Mouse (Mus musculus): ENCODE data around the gene Hcar1.
A peak's percentile ranks its signal among the peaks of the same experiment; 100 is the strongest.

Gene Hcar1

DNA sequence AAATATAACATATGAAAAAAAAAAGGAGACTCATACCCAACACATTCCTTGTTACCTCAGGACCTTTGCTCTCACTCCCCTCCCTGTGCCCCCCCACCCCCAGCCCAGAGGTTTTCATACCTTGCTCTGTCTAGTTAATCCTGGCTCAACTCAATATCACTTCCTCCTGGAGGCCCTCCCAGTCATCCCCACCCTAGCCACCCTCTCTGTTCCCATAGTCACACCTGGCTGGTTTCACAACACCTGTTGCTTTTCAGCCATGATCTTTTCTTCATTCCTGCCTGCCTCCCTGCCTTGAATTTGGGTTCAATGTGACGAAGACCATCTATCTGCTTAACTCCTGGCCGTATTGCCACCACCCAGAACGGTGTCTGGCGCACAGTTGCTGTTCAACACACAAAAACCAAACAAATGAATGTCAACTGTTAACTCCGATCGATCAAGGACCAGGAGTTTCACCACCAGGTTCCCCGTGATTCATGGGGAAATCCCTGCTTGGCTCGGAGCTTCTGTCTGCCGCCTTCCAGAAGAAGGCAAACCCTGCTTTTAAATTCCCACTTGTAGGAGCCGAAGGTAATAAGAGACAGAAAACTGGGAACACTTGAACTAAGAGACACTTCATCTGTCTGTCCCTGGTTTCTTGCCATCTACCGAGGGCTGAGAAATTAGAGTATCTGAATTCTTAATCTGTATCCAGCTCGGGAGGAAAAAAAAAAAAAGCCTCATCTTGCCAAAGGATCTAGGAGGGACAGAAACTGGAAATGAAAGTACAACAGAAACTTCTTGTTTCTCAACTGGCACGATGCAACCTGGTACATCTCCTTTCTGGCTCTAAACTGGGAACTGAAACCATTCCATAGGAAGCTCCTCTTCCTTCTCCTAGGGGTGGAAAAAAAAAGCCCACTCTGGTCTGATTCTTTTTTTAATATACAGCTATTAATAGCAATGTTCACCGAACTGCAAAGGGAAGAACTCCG is 17.2 kb downstream of the Hcar1 start:
- DNase-seq, result no peak

DNA sequence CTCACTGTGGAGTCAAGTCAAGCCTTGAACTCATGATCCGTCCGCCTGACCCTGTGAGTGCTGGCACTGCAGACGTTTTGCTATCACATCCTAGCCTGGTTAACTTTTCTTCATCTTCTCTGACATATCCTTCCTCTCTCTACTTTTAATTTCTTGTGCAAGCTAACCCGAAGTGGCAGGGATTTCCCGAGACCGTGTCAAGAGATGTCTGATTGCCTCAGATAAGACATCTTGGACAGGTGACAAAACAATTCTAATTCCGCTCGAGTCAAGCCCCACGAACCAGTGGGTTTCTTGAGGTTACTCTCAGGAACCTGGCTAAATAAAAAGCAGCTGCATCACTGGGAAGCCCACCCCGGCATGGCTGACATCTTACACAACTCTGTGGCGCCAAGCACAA is 21.0 kb downstream of the Hcar1 start:
- DNase-seq, result no peak

DNA sequence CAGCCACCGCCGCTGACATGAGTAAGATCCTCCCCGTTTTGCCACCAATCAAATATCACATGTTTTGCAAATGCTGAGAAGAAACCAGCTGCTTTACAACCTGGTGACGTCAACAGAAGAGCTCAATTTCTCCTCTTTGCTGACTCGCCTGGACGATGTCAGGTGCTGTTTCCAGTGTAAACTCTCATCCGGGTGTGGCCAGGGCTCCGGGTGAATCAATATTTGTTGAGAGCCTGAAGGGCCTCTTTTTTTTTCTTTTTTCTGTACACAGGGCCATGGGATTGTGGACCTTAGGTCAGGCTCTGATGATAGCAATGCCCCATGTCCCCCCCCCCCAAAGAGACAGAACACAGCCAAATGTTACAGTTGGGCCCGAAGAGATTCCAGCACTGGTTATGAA is 25.3 kb downstream of the Hcar1 start:
- no peak for DNase-seq

DNA sequence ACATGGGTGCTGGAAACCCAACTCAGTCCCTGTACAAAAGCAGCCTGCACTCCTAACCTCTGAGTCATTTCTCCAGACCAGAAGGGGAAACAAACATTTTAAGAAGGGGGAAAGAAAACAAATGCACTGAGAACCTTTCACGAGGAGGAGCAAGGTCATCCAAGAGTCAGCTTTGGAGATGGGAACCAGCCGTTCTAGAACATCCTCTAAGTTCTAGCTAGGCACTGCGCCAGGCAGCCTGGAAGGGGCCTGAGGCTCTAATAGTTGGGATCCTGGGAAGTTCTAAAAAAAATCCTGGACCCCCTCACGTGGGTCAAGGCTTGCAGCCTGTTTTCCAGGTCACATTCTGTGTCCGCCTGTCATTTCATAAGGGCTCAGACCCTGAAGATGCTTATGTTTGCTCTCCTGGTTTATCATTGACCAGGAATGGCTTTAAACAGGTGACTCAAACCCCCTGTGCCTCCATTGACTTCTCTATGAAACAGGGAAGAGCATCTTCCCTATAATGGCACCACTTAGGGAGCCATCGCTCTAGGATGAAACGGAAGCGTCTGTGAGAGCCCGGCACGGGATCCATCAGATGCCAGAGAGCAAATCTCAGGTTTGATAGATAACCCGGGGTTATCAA is 25.8 kb downstream of the Hcar1 start:
- DNase-seq, result peak; percentile 32

DNA sequence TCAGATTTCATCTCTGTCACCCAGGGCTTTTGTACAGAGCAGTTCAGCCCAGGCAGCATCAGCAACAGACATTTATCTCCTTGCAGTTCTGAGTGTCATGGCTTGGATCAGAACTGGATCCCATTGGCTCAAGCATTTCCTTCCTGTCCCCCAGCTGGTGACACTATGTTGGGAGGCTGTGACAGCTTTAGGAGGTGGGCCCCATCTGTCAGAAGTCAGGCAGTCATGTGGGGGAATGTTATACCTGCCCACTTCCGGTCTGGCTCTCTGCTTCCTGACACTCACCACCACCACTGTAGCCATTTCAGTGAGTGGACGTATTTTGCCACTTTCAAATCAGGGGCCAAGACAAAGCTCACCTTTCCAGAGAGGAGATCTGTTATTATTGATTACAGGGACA is 28.4 kb downstream of the Hcar1 start:
- DNase-seq, result peak; percentile 47

DNA sequence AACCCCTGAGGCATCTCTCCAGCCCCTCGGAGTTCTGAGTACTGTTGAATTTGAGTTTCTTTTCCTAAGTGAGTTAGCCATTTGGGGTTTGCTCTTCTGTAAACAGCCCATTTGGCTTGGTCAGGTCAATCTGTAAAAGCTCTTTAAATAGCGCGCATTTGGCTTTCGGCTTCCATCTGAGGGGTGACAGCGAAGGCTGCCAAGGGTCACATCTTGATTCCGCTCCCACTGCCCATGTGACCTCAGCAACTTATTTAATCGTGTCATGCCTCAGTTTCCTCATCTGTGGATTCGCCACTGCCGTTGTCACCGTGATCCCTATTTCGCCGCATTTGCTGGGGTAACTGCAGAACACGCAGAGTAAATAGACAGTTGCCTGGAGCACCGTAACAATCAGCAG is 35.5 kb downstream of the Hcar1 start:
- peak; percentile 37 for DNase-seq

DNA sequence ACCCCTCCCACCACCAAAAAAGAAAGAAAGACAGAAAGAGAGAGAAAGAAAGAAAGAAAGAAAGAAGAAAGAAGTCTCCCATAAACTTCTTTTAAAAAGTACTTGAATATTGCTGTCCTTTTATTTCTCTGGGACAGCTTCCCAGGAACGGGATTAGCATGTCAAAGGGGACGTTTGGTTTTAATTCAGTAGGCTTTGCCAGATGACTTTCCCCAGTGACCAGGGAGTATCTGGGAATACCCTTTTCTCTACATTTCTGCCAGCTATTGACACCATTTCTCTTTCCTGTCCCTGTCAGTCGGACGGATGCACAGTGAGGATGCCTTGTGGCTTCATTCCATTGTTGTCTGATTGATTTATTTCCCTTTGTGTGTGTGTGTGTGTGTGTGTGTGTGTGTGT is 36.0 kb downstream of the Hcar1 start:
- no peak for DNase-seq

DNA sequence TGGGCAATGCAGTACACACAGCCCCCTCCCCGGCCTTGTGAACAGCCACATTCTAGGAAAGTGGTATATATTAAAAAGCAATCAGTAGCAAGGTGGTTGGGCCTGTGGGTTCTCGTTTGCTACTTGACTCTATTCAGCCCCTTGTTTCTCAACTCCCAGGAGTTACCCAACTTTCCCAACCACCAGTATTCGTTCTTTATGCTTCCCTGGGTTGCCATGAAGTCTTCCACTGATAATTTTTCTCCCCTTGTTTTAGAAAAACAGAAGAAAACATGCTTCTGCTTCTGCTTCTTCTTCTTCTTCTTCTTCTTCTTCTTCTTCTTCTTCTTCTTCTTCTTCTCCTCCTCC is 36.9 kb downstream of the Hcar1 start:
- DNase-seq, result no peak

DNA sequence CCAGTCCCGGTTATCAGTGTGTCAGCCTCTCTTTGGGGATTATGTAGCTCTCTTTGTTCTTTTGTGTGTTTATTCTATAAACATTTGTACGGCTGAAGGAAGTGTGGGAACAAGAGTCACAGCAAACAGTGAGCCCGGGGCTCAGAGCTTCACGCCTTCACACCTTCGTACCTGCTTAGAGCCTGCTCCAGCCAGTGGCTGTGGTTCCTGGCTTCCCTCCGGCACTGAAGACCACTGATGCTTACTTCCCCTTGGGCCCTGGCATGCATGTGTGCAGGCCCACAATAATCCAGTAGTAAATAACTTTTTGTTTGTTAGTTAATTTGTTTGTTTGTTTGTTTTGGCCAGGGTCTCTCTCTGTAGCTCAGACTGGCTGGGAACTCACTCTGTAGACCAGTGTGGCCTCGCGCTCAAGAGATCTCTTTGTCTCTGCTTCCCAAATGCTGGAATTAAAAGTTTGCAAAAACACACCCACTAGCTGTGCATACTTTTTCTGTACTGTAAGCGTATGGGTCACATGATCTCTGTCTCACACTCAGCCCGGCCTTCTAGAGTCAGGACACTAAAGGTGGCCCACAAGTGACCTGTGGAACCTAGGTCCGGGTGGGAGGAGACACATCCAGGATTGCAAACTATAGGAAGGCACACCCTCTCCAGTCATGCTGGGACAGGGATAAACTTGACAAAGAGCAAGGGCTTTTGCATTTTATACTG is 37.4 kb downstream of the Hcar1 start:
- DNase-seq, result no peak

DNA sequence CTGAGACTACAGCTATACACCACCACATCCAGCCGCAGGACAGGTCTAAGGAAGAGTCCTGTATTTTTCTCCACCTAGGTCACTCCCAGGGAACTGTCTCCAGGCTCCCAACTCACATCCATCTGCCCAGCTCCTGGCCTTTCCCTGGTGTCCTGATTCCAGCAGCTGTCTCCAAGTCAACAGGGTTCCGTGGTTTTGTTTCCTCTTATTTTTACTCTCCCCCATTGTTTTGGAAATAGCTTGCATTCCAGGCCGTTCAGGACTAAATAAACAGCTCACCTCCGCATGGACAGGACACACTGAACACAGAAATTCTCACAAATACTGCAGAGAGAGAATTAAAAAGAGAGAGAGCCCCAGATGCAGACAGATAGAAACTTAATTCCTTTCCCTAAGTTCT is 42.4 kb downstream of the Hcar1 start:
- no peak for DNase-seq

DNA sequence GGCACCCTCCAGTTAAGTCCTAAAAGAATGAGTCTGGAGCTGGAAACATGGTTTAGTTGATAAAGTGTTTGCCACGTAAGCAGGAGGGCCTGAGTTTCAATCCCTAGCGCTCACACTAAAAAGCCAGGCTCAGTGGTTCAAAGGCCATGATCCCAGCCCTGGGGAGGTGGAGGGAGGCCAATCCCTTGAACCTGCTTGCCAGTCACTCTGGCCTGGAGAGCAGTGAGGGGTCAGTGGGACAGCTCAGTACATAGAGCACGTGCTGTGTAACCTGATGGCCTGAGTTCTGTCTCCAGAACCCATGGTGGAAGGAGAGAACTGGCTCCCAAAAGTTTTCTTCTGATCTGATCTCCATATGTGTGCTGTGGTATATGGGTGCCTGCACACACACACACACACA is 45.0 kb downstream of the Hcar1 start:
- DNase-seq, result peak; percentile 52

DNA sequence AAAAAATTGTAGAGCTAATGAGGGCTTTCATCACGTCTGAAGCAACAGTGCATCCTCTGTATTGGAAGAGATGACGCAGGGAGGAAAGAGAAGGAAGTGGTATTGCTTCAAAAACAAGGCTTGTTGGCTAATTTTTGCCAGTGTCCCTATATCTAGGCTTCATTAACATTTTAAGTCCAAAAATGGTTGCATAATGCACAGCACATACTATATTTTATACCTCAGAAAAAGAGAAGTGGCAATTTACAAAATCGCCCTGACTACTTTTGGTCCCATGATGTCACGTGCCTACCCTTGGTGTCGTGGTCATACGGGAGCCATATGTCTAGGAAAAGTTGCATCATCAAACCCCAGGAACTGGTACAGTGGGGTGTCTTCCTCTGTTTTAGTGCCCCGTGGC is 47.5 kb downstream of the Hcar1 start:
- DNase-seq, result no peak

DNA sequence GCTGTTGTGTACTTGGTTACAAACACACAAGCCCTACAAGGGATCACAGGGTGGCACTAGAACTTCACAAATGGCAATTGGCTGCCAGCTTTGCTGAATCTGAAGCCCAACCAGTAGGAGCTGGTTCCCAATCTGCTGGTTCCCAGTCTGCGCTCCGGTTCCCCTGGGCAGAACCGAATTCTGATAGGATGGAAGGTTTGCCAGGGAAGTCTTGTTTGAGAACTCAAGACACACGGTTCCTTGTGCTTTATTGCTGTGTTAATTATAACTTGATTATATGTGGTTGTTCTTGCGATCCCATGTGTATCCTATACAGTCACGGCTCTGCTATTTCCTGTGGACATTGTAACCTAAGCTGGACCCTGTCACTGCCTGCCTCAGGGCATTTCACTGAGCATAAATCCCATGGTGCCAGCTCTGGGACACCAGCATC is 52.1 kb downstream of the Hcar1 start:
- DNase-seq, result peak; percentile 74

All from kidney, adult 9 months (tissue).